Mouse (Mus musculus): Measurements from ENCODE around the gene Neurod1. TPM values are rescaled to one million over a fixed set of nuclear protein-coding genes. Genes with fewer than 3 reads are reported as not detected.
A peak's percentile ranks its signal among the peaks of the same experiment; 100 is the strongest.

Neurod1 gene
- total RNA-seq (2021): not detected

DNA sequence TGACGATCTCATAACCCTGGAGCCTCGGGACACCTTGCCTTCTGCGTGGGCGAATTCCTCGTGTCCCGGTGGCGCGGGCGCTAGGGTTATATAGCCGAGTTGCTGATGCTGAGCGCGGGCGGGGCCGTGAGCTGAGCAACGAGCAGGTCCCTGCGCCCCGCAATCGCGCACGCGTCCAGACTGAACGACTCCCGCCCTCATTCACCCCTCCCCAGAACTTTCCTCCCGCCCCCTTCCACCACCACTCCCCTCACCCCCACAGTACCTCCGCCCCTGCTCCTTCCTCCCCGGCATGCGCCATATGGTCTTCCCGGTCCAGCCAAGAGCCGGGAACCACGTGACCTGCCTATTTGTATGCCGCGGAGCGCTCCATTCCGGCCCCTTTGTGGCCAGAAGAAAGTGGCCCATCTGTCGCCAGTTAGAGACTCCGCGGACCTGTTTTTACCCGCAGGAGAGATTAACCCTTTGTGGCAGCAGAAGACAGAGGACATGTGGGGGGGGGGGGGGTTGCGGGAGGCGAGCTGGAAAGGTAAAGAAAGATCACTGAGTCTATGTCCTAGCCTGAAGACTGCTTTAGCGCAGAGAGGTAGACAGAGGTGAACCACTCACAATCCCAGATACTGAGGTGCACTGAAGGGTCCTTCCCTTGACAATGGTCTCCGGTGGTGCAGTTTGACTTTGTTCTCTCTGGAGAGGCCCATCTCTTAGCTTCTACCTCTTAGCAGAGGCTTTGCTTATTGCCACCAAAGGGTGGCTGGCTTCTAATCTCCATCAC, at the start of gene Neurod1, which contains the start of gene Cerkl:
TSS of gene Neurod1 (minus strand) at position 177 of the 775 bp plus-strand sequence.
TSS of gene Cerkl (minus strand) at position 211 of the 775 bp plus-strand sequence.
- DNase-seq: no peak

DNA sequence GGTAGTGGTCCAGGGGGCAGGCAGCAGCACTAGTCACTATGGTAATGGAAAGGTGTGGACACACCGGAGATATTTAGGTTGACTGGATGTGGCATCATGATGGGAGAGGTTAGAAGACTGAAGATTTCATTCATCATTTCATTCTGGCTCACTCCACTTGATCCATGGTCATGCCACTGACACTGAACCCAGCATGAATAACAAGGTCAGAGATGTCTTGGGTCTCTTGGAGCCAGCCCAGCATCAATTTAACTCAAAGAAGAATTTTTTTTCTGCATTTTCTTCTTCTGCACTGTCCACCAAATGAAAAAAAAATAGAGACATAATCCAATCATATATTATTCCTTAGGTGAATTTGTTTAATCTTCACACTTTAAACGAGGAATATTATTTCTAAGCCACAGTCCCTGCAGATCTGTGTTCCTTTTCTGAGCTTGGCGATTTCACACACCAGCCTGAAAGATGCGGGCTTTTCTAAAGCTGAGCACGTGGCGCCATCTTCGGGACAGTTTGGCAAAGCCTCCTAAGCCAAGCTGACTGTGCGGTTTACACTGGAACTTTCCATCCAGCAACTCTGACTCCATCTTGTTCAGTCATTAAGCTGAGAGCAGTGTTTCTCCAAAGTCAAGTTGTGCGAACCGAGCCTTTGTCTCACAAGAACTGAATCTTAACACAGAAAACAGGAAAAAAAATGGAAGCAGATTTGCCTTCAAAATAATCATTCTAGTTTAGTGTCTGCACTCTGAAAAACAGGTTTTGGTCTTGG, 42.6 kb upstream of the Neurod1 start:
- peak; percentile 78 for DNase-seq

DNA sequence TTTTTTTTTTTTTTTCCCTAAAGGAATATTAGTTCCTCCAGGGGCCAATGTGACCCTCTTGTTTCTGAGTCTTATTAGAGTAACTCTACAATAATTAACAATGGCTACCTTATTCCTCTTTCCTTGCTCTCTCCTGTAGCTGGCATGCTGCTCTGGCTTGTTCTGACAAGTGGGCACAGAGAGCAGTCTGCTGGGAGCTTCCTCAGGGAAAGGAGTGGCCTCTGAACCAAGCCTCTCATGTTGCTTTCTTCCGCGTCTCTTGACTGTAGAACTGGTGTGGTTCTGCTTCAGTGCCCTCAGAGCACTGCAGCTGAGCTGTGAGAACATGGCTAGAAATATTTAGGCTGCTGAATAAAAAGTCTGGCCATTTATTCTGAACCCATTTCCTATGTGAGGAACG, 28.6 kb upstream of the Neurod1 start:
- DNase-seq: no peak

- DNase-seq: no peak
Measured at GRCm38 (mm10) chr2:79482511-79482910, 26.0 kb upstream of the Neurod1 start.

DNA sequence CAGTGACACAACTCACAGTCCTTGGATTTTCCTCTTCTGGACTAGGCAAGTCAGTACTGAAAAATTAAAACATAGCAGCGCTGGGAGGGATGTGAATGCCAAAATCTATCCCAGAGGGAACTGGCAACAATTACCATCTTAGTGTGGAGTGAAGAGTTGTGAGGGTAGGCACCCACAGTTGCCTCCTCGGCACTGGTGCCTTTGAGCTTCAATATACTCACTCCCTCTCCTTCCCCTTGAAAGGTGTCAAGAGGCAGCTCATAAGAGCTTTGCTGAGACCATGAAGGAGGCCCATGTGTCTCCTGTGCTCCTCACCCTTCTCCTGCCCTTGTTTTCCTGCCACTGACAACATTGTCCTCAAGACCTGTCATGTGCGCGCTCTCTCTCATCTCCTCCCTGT, 5.9 kb upstream of the Neurod1 start:
- no peak for DNase-seq

GRCm38 (mm10) chr2:79461861-79462260, 5.3 kb upstream of the Neurod1 start:
- no peak for DNase-seq

DNA sequence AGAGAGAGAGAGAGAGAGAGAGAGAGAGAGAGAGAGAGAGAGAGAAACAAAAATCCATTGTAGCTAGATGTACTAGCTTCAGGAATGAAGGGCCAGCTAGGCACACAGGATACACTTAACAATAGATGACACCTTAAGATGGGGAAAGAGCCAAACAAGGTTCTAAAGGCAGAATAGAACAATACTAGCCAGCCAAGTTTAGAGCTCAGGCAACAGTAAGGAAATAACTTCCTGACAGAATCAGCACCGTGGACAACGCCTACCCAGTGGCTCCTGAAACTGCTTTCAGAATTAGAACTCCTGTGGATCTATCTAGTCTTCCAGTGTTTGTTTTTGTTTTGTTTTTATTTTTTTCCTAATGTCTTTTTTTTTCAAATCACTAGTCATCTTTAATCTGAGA, 4.0 kb upstream of the Neurod1 start:
- peak; percentile 43 for DNase-seq

DNA sequence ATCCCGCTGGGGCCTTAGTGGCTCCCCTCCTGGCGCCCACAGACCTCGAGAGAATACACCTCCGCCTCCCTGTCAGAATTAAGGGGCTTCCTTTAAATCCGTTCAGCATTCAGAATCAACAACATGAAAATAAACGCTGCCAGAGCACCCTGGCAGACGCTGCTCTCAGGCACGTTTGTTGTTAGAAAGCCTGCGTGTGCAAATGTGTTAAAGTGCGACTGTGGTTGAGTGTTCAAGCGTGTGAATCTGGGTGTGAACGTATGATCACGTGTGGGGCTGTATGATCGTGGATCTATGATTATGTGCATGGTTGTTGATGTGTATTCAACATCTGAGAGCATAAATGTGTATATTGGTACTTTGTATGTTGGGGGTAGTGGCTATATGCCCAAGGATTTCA, 3.6 kb upstream of the Neurod1 start:
- no peak for DNase-seq

DNA sequence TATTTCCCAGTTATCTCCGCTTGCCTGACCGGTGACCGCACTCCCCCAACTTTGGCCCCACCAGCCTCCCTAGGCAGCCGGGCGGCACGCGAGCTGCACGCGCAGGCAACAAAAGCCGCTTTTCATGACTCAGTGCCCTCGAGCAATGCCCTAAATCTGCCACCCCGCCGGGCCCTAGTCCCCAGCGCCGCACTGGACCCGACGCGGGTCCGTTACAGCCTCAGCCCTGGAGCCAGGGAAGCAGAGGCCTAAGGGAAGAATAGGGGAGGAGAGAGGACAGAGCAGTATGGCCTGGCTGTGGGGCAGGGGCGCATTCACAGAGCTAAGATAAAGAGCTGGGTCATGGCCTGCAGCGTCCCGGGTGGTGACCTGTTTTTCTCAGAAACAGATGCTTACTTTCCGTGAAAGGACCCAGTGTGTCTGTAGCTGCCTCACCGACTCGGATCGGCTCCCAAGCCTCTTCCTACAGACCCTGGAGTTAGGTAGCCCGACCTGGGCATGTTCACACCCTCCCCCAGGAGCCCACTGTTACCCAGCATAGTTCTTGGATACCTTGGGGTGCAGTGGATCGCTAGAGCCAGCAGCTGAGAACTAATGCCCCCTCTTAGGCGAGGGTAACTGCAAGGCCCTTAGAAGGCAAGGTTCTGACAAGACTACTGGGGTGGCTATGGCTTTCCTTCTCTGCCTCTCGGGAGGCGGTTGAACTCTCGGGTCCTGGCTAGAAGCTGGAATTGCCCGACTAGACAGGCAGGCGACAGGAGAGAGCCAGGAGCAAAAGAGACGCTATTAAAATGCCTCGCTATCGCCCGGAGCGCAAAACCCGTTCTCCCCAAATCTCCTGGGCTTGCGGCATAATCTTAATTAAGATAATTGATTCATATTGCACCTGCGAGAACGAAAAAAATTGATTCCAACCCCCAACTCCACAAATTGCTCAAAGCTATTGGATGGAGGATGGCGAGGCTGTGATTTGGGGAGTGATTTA, 2.8 kb upstream of the Neurod1 start:
- DNase-seq: no peak

DNA sequence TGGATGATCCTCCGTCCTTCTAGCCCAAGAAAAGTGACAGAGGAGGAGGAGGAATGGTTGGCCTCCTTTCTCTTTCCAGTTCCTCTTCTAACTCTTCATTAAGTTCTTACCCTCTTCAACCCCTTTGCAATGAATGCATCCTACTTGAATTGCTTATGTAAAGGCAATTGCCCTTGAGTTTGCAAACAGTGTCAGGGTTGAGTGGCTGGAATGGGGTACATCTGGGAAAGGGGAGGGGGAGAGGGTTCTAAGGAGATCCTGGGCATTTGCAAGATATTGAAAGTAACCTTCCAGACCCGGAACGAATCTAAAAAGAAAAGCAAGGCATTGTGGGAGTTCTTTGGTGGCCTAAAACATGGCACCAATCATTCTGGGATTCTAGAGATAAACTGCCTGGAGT, 1.4 kb upstream of the Neurod1 start:
- no peak for DNase-seq

DNA sequence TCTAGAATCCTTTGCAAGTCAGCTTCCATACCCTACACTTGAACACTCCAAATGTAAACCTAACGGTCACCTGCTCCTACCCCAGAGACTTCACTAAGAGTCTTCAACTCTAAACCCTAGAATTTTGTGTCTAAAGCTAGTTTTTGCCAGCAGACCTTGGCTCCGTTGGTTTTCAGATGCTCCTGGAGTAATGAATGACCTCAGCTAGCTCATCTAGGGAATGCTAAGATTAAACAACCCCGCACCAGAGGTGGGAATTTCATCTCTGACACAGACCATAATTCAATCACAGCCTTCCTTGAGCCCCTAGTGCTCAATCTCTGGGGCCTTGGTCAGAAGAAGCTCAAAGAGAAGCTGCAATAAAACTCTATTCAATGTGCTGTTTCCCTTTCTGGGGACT, 883 bp upstream of the Neurod1 start:
- no peak for DNase-seq

DNA sequence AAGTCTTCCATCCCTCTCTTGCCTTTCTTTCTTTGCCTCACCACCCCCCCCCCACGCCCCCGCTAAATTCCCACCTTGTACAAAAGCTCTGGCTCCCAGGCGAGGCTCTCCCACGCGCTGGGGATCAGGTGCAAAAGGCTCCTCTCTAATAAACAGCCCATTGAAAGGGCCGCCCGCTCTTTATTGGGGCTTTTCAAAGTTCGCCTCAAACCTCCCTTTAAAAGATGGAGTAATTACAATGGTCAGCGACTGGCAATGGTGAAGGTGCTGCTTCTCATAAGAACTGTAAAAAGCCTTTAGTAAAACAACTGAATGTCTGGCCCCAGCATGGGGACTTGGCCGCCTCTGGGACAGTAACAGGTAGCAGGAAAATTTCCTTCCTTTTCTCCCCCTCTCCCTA, 905 bp downstream of the Neurod1 start:
- no peak for DNase-seq

DNA sequence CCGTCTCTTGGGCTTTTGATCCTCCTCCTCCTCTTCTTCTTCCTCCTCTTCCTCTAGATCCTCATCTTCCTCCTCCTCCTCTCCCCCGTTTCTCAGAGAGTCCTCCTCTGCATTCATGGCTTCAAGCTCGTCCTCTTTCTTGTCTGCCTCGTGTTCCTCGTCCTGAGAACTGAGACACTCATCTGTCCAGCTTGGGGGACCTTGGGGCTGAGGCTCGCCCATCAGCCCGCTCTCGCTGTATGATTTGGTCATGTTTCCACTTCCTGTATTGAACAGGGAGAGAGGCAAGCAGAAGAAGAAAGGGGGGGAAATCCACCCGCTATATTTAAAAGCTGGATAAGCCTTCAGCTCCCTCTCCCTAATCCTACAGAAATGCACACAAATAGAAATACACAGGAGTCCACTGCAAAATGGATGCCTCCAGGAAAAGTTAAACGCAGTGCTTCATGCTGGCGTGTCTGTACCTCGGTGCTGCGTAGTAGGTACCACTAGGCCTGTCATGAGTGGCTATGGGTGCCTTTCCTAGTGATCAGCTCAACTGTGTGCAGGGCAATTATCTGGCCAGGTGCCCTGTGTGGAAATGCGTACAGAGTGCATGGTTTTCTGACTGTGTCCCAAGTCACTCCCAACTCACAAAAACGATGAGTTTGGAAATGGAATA, 1.6 kb downstream of the Neurod1 start:
- no peak for DNase-seq

GRCm38 (mm10) chr2:79453901-79454781, 2.4 kb downstream of the Neurod1 start:
- DNase-seq: peak; percentile 90

DNA sequence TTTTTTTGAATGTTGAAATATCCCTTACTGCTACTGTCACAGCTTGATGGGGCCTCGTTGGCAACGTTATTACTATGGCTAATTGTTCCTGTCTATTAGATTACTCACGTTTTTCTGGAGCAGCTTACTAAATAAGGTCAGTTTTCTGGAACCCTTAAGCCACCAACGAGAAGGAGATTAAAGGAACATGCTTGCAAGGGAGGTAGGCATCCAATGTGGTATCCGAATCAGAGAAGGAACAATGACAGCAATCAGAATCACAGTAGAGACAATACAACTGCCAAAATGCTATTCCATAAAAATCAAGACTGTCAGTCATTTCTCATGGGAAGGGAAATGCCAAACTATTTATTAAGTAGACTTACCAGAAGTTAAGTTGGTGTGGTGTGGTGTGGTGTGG, 5.1 kb downstream of the Neurod1 start:
- no peak for DNase-seq

- no peak for DNase-seq
Measured at GRCm38 (mm10) chr2:79450684-79451394, 5.7 kb downstream of the Neurod1 start.

- no peak for DNase-seq
Measured at GRCm38 (mm10) chr2:79449371-79449770, 7.2 kb downstream of the Neurod1 start.

DNA sequence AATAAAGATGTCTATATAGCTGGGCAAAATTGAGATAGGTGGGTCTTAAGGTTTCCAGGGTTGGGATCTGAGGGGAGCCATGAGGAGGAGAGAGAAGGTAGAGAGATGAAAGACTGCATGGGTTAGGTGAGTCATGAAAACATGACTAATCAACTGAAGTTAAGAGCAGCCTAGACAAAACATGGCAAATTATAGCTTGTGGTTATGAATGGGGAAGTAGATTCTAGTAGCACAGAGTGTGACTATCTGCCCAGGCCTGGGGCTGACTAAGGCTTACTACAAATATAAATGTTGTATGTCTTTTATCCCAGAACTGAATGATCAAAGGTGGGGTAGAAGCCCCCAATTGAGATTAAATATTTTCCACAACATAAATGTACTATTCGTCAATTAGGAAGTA, 9.4 kb downstream of the Neurod1 start:
- DNase-seq: no peak

DNA sequence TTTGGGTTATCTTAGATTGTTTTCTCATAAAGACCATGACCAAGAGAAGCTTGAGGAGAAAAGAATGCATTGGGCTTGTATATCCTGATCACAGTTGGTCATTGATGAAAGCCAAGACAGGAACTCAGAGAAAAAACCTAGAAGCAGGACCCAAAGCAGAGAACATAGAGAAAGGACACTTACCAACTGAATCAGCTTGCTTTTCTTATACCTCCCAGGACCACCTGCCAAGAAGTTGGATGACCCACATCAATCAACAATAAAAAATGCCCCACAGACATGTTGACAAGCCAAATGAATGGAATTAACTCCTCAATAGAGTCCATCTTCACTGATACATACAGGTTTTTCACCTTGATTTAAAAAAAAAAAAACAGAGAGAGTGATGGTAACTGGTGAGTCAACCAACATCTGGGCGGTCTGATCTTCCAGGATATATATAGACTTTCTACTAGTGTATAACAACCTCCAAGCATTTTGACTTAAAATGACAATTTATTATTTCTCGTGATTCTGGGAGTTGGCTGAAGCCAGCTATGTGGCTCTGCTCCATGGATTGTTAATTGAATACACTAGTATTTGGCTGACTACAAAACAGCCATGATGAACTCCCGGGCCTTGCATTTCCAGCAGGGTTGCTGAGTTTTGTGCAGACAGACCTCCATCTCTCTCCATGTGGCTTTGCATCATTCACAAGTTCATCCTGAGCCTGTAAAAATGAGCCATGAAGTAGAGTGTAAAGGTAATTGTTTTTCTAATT, 12.5 kb downstream of the Neurod1 start:
- no peak for DNase-seq

- DNase-seq: no peak
Measured at GRCm38 (mm10) chr2:79443401-79443800, 13.2 kb downstream of the Neurod1 start.

Data from heart, postnatal 4 days (tissue).